Mouse (Mus musculus): ENCODE measurements around the gene Trappc6b. TPM values are rescaled to one million over a fixed set of nuclear protein-coding genes. Genes with fewer than 3 reads are reported as not detected.

Trappc6b gene
- polyA plus RNA-seq, 1 experiment from 2014 or later: 60.0 TPM

DNA sequence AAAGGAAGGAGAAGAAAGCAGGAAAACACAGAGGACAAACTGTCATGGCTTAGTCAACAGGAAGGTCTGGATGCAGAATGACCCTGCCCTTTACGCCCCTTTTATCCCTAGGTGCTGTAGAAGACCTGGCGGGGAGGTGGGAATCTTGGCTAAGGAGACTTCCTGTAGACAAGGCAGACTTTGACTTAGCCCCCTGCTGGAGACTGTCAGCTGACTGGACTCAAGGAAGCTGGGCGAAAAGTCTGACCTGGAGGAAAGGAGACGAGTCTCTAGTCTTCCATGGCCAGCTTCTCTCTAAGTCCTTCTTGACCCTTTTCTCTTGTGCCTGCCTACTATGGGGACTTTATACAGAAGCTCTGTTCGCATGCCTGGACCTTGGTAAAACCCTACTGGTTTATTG, 23.2 kb upstream of the Trappc6b start:
- Histone ChIP-seq H3K36me3 (ENCODE audit: control insufficient read depth, insufficient read depth, low read length) (no peaks in the 10 kb centered on the region), H3K9me3 (ENCODE audit: control insufficient read depth, low read length) (no peaks in the 10 kb centered on the region), H3K4me2 (ENCODE audit: low read depth, low read length) (no peak overlapping the region), H3K4me1 (ENCODE audit: control insufficient read depth, insufficient read depth, low read length) (no peaks in the 10 kb centered on the region), H3K27me3 (replicated peaks; ENCODE audit: control insufficient read depth, insufficient read depth, low read length) (no peaks in the 10 kb centered on the region), H3K27ac (replicated peaks; ENCODE audit: low read depth, low read length) (no peak overlapping the region), H3K4me3 (ENCODE audit: low read depth, low read length) (no peak overlapping the region), H3K9ac (ENCODE audit: low read depth, low read length) (no peak overlapping the region)
- ATAC-seq (ENCODE audit: low read depth) (no peak), DNase-seq (ENCODE audit: low spot score) (no peak)
- WGBS: 69% methylated on average over 5 of the region's 5 CpGs

DNA sequence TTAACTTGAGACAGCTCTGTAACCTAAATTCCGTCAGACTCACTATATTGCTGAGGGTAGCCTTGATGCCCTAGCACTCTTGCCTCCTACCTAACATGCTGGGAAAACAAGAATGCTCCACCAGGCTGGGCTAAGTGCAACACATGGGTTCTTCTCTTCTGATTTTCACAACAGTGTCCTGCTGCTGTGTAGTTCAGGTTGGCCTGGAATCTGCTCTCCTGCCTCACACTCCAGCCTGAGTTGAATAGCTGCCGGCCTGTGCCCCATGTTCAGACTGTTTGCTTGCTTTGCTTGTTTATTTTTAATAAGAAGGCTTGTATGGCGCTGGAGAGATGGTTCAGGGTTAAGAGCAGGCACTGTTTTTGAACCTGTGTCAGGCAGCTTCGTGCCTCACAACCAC, 19.2 kb upstream of the Trappc6b start:
- Histone ChIP-seq H3K27ac (replicated peaks; ENCODE audit: low read depth, low read length) (no peak overlapping the region), H3K4me1 (ENCODE audit: control insufficient read depth, insufficient read depth, low read length) (no peaks in the 10 kb centered on the region), H3K4me3 (ENCODE audit: low read depth, low read length) (no peak overlapping the region), H3K27me3 (replicated peaks; ENCODE audit: control insufficient read depth, insufficient read depth, low read length) (no peaks in the 10 kb centered on the region), H3K4me2 (ENCODE audit: low read depth, low read length) (no peak overlapping the region), H3K36me3 (ENCODE audit: control insufficient read depth, insufficient read depth, low read length) (0 out of 2 replicates have a peak, but pooled peaks cover 2% of the 10 kb centered on the region), H3K9ac (ENCODE audit: low read depth, low read length) (no peak overlapping the region), H3K9me3 (ENCODE audit: control insufficient read depth, low read length) (no peaks in the 10 kb centered on the region)
- no peak for ATAC-seq (ENCODE audit: low read depth)
- DNase-seq (ENCODE audit: low spot score): no peak
- 88% methylated on average over 4 of the region's 4 CpGs for WGBS

DNA sequence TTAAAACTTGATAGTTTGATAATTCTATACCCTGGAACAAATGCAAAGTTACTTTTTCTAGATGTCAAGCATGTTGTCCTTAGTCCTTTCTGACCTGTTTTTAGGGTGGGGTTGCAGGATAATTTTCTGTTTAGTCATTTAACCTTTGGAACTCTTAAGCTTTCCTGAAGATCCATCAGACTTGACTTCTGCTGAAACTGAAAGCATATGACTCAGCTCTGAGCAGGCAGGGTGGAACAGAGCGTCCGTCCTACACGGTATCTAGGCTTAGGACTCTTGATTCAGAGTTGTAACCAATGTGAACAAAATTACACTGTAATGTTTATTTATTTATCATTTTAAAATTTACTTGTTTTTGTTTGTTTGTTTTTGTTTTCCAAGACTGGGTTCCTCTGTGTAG, 16.6 kb upstream of the Trappc6b start:
- Histone ChIP-seq H3K4me2 (ENCODE audit: low read depth, low read length) (no peak overlapping the region), H3K27me3 (replicated peaks; ENCODE audit: control insufficient read depth, insufficient read depth, low read length) (no peaks in the 10 kb centered on the region), H3K9ac (ENCODE audit: low read depth, low read length) (no peak overlapping the region), H3K27ac (replicated peaks; ENCODE audit: low read depth, low read length) (no peak overlapping the region), H3K36me3 (ENCODE audit: control insufficient read depth, insufficient read depth, low read length) (peaks cover 15% of the 10 kb centered on the region; the same call in 1 of the 2 replicates), H3K4me3 (ENCODE audit: low read depth, low read length) (no peak overlapping the region), H3K4me1 (ENCODE audit: control insufficient read depth, insufficient read depth, low read length) (no peaks in the 10 kb centered on the region), H3K9me3 (ENCODE audit: control insufficient read depth, low read length) (no peaks in the 10 kb centered on the region)
- ATAC-seq (ENCODE audit: low read depth) (no peak), DNase-seq (ENCODE audit: low spot score) (no peak)
- WGBS: 90% methylated on average over 3 of the region's 3 CpGs

GRCm38 (mm10) chr12:59076996-59077395, 15.7 kb upstream of the Trappc6b start:
- 86% methylated on average over 3 of the region's 3 CpGs for WGBS
- DNase-seq (ENCODE audit: low spot score) (no peak), ATAC-seq (ENCODE audit: low read depth) (no peak)
- Histone ChIP-seq H3K4me2 (ENCODE audit: low read depth, low read length) (no peak overlapping the region), H3K9ac (ENCODE audit: low read depth, low read length) (no peak overlapping the region), H3K4me3 (ENCODE audit: low read depth, low read length) (no peak overlapping the region), H3K27ac (replicated peaks; ENCODE audit: low read depth, low read length) (no peak overlapping the region), H3K27me3 (replicated peaks; ENCODE audit: control insufficient read depth, insufficient read depth, low read length) (no peaks in the 10 kb centered on the region), H3K36me3 (ENCODE audit: control insufficient read depth, insufficient read depth, low read length) (peaks cover 22% of the 10 kb centered on the region), H3K4me1 (ENCODE audit: control insufficient read depth, insufficient read depth, low read length) (no peaks in the 10 kb centered on the region), H3K9me3 (ENCODE audit: control insufficient read depth, low read length) (no peaks in the 10 kb centered on the region)

DNA sequence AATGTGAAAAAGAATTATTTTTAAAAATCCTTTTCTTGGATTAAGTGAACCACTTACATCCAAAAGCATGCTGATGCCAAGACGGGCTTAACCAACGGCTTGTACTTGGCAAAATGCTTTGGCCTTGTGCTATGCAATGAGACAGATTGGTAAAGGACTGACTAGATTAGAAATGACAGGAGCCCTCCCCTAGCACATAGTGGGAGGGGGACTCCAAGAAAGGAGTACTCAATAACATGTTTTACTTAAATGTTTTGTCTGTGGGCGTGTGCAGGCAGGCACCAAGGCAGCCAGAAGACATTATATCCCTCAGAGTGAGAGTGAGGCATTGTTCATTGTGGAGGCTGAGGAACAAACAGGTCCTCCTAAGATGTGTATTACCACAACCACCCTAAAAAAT, 12.8 kb upstream of the Trappc6b start:
- no peak overlapping the region for H3K4me3 ChIP-seq (ENCODE audit: low read depth, low read length)
- H3K27ac ChIP-seq (replicated peaks; ENCODE audit: low read depth, low read length): no peak overlapping the region
- 70% methylated on average over 3 of the region's 3 CpGs for WGBS
- no peak overlapping the region for H3K4me2 ChIP-seq (ENCODE audit: low read depth, low read length)
- no peaks in the 10 kb centered on the region for H3K27me3 ChIP-seq (replicated peaks; ENCODE audit: control insufficient read depth, insufficient read depth, low read length)
- H3K4me1 ChIP-seq (ENCODE audit: control insufficient read depth, insufficient read depth, low read length): no peaks in the 10 kb centered on the region
- ATAC-seq (ENCODE audit: low read depth) (peak; percentile 60; the same call in 1 of the 2 replicates), DNase-seq (ENCODE audit: low spot score) (peak; percentile 33)
- H3K36me3 ChIP-seq (ENCODE audit: control insufficient read depth, insufficient read depth, low read length): peaks cover 52% of the 10 kb centered on the region
- H3K9ac ChIP-seq (ENCODE audit: low read depth, low read length): no peak overlapping the region
- H3K9me3 ChIP-seq (ENCODE audit: control insufficient read depth, low read length): no peaks in the 10 kb centered on the region

DNA sequence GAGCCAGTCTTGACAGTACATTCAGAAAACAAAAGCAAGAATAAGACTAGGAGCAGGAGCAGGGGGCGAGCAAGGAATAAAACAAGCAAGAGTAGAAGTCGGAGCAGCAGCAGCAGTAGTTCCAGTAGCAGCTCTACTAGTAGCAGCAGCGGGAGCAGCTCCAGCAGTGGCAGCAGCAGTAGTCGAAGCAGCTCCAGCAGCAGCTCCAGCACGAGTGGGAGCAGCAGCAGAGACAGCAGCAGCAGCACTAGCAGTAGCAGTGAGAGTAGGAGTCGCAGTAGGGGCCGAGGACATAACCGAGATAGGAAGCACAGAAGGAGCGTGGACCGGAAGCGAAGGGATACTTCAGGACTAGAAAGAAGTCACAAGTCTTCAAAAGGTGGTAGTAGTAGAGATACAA, 11.0 kb upstream of the Trappc6b start:
- H3K4me2 ChIP-seq (ENCODE audit: low read depth, low read length): no peak overlapping the region
- H3K27ac ChIP-seq (replicated peaks; ENCODE audit: low read depth, low read length): no peak overlapping the region
- no peak overlapping the region for H3K9ac ChIP-seq (ENCODE audit: low read depth, low read length)
- no peaks in the 10 kb centered on the region for H3K9me3 ChIP-seq (ENCODE audit: control insufficient read depth, low read length)
- 90% methylated on average over 11 of the region's 11 CpGs for WGBS
- H3K4me1 ChIP-seq (ENCODE audit: control insufficient read depth, insufficient read depth, low read length): no peaks in the 10 kb centered on the region
- no peak overlapping the region for H3K4me3 ChIP-seq (ENCODE audit: low read depth, low read length)
- H3K27me3 ChIP-seq (replicated peaks; ENCODE audit: control insufficient read depth, insufficient read depth, low read length): no peaks in the 10 kb centered on the region
- DNase-seq (ENCODE audit: low spot score) (no peak), ATAC-seq (ENCODE audit: low read depth) (no peak)
- peaks cover 63% of the 10 kb centered on the region for H3K36me3 ChIP-seq (ENCODE audit: control insufficient read depth, insufficient read depth, low read length)

DNA sequence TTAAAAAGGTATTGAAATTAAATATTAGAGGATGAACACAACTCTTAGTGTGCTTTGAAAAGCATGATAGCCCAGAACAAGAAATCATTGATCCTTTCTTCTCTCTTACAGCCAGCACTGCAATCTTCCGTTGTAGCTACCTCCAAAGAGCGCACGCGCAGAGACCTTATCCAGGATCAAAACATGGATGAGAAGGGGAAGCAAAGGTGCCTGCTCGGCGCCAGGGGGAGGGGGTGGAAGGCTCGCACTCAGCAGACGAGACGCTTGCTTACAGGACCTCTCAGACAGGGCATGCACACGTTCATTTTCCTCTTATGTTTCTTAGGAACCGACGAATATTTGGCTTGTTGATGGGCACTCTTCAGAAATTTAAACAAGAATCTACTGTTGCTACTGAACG, 7.5 kb upstream of the Trappc6b start:
- no peaks in the 10 kb centered on the region for H3K4me1 ChIP-seq (ENCODE audit: control insufficient read depth, insufficient read depth, low read length)
- DNase-seq (ENCODE audit: low spot score): no peak
- H3K9ac ChIP-seq (ENCODE audit: low read depth, low read length): no peak overlapping the region
- no peak for ATAC-seq (ENCODE audit: low read depth)
- no peaks in the 10 kb centered on the region for H3K9me3 ChIP-seq (ENCODE audit: control insufficient read depth, low read length)
- no peaks in the 10 kb centered on the region; the same call in 1 of the 2 replicates for H3K27me3 ChIP-seq (replicated peaks; ENCODE audit: control insufficient read depth, insufficient read depth, low read length)
- H3K27ac ChIP-seq (replicated peaks; ENCODE audit: low read depth, low read length): no peak overlapping the region
- no peak overlapping the region for H3K4me3 ChIP-seq (ENCODE audit: low read depth, low read length)
- 96% methylated on average over 13 of the region's 13 CpGs for WGBS
- no peak overlapping the region for H3K4me2 ChIP-seq (ENCODE audit: low read depth, low read length)
- H3K36me3 ChIP-seq (ENCODE audit: control insufficient read depth, insufficient read depth, low read length): peaks cover 51% of the 10 kb centered on the region

DNA sequence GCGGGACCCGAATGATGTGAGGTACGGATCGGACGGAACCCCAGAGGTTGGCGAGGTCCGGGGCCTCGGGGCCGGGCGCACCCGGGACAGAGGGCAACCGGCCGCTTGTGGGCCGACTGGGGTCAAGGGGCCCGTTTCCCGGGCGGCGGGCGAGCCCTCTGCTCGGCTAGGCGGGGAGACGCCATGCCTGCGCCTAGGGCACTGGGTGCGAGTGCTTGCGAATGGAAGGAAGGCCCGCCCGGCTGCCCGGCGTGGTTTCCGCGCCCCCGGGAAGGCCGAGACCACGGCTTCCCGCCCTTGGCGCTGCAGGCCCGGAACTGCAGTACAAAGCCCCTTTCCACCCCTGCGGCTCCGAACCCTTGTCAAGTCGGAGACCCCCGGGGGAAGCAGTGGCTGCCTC, 5.8 kb upstream of the Trappc6b start:
- Histone ChIP-seq H3K27me3 (replicated peaks; ENCODE audit: control insufficient read depth, insufficient read depth, low read length) (no peaks in the 10 kb centered on the region; the same call in 1 of the 2 replicates), H3K27ac (replicated peaks; ENCODE audit: low read depth, low read length) (peak overlapping the region; percentile 87), H3K36me3 (ENCODE audit: control insufficient read depth, insufficient read depth, low read length) (peaks cover 41% of the 10 kb centered on the region), H3K9me3 (ENCODE audit: control insufficient read depth, low read length) (no peaks in the 10 kb centered on the region), H3K4me1 (ENCODE audit: control insufficient read depth, insufficient read depth, low read length) (no peaks in the 10 kb centered on the region), H3K4me3 (ENCODE audit: low read depth, low read length) (peak overlapping the region; percentile 93), H3K4me2 (ENCODE audit: low read depth, low read length) (peak overlapping the region; percentile 76), H3K9ac (ENCODE audit: low read depth, low read length) (peak overlapping the region; percentile 98)
- ATAC-seq (ENCODE audit: low read depth) (peak; percentile 39), DNase-seq (ENCODE audit: low spot score) (peak; percentile 12)
- WGBS: 1% methylated on average over 24 of the region's 41 CpGs

DNA sequence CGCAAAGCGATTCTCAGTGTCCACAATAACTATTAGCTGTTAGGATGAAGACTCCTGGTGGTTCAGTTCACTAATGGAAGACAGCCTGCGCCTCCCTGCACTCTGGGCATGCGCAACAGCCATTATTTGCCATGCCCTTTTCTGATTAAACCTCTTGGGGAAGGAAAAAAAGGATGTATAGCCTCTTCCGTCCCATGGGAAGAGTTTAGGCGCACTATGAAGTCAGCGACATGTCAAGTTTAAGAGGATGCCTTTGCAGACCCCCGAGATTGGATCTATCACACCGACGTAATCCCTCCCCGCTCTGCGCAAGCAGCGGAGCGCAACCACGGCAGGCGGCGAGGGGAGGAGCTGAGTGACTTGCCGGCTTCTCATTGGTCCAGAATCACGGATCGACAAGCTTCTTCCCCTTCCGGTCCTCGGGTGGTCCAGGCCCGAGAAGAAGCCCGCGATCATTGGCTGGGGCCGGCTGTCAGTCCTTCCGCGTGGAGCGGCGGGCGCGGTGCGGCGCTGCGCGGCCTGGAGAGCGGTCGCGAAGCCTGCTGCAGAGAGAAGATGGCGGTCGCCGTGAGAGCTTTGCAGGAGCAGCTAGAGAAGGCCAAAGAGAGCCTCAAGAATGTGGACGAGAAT, 5.3 kb upstream of the Trappc6b start, which contains the start of gene Pnn:
Gene Pnn, plus strand, starts transcription at position 437 of the 630 bp plus-strand sequence.
- peak within 1 kb of the TSS; percentile 98 for H3K9ac ChIP-seq (ENCODE audit: low read depth, low read length)
- H3K4me3 ChIP-seq (ENCODE audit: low read depth, low read length): peak within 1 kb of the TSS; percentile 93
- no peaks in the 10 kb centered on the region; the same call in 1 of the 2 replicates for H3K27me3 ChIP-seq (replicated peaks; ENCODE audit: control insufficient read depth, insufficient read depth, low read length)
- H3K9me3 ChIP-seq (ENCODE audit: control insufficient read depth, low read length): no peaks in the 10 kb centered on the region
- peak; percentile 99 for DNase-seq (ENCODE audit: low spot score)
- H3K27ac ChIP-seq (replicated peaks; ENCODE audit: low read depth, low read length): peak within 1 kb of the TSS; percentile 91
- H3K4me2 ChIP-seq (ENCODE audit: low read depth, low read length): peak within 1 kb of the TSS; percentile 76
- H3K36me3 ChIP-seq (ENCODE audit: control insufficient read depth, insufficient read depth, low read length): peaks cover 36% of the 10 kb centered on the region
- ATAC-seq (ENCODE audit: low read depth): peak; percentile 100
- WGBS: under 1% methylated on average over 38 of the region's 43 CpGs
- no peaks in the 10 kb centered on the region for H3K4me1 ChIP-seq (ENCODE audit: control insufficient read depth, insufficient read depth, low read length)
